Comparison of ENCODE assay signal across 8 mouse cellular contexts in genomic region chr12:69446468-69447321, GRCm38 (mm10).
DNase-seq lines count a peak whose midpoint lies in the region; ATAC-seq and TF ChIP-seq lines count a peak whose summit lies in the region.

No protein-coding gene starts in this region.

- H3K9ac ChIP-seq in lung, postnatal 0 days (replicated peaks; ENCODE audit: low read depth): no peak overlapping the region

- peak overlapping the region; percentile 83 for H3K27ac ChIP-seq in embryonic facial prominence, embryonic 10.5 days (replicated peaks)
- H3K27ac ChIP-seq in heart, embryonic 10.5 days: peak overlapping the region; percentile 74
- peak overlapping the region; percentile 88 for H3K27ac ChIP-seq in lung, postnatal 0 days (ENCODE audit: low read length)

- 0 out of 2 replicates have a peak, but pooled peaks cover under 1% of the 10 kb centered on the region for H3K27me3 ChIP-seq in embryonic facial prominence, embryonic 10.5 days (replicated peaks; ENCODE audit: low read depth, poor library complexity, severe bottlenecking)
- H3K27me3 ChIP-seq in heart, embryonic 10.5 days (ENCODE audit: insufficient read depth, poor library complexity, severe bottlenecking): no peaks in the 10 kb centered on the region
- H3K27me3 ChIP-seq in lung, postnatal 0 days (replicated peaks; ENCODE audit: insufficient read depth, low read length): no peaks in the 10 kb centered on the region

- peak overlapping the region; percentile 39 for H3K4me3 ChIP-seq in embryonic facial prominence, embryonic 10.5 days
- H3K4me3 ChIP-seq in heart, embryonic 10.5 days: peak overlapping the region; percentile 36
- H3K4me3 ChIP-seq in lung, postnatal 0 days (ENCODE audit: low read depth, low read length): peak overlapping the region; percentile 32; the same call in 1 of the 2 replicates

- H3K4me2 ChIP-seq in lung, postnatal 0 days (replicated peaks; ENCODE audit: low read depth, low read length): peak overlapping the region; percentile 46

- ATAC-seq in lung, postnatal 0 days: peak; percentile 68
- ATAC-seq in neutrophil, adult 5-6 weeks (ENCODE audit: extremely low read depth, insufficient number of reproducible peaks, low FRiP score, poor library complexity, severe bottlenecking): peak; percentile 71

- no peaks in the 10 kb centered on the region for H3K9me3 ChIP-seq in embryonic facial prominence, embryonic 10.5 days
- H3K9me3 ChIP-seq in heart, embryonic 10.5 days: no peaks in the 10 kb centered on the region
- H3K9me3 ChIP-seq in lung, postnatal 0 days (ENCODE audit: low read length): no peaks in the 10 kb centered on the region

- peaks cover 34% of the 10 kb centered on the region for H3K4me1 ChIP-seq in embryonic facial prominence, embryonic 10.5 days
- peaks cover 21% of the 10 kb centered on the region for H3K4me1 ChIP-seq in heart, embryonic 10.5 days
- peaks cover 11% of the 10 kb centered on the region; the same call in 1 of the 2 replicates for H3K4me1 ChIP-seq in lung, postnatal 0 days (ENCODE audit: insufficient read depth, low read depth, low read length)

- TF ChIP-seq CTCF in lung, postnatal 0 days (IDR thresholded peaks at IDR 0.05): no peak

- peak; percentile 38 to 54 for DNase-seq in left cerebral cortex, postnatal 14 days (ENCODE audit: low spot score in 2 of 2)
- DNase-seq in left cerebral cortex, adult 11 months (ENCODE audit: low spot score): no peak
- peak; percentile 61 for DNase-seq in embryonic facial prominence, embryonic 10.5 days (ENCODE audit: low spot score)
- no peak for DNase-seq in heart, embryonic 10.5 days (ENCODE audit: low spot score)
- DNase-seq in kidney, adult 8-10 months: peak; percentile 37 to 49
- DNase-seq in lung, postnatal 0 days (ENCODE audit: low spot score): peak; percentile 93
- peak; percentile 68 to 75 for DNase-seq in urinary bladder, adult 18-20 months (ENCODE audit: low spot score in 2 of 2)

- WGBS in embryonic facial prominence, embryonic 10.5 days: 40% methylated on average over 17 of the region's 17 CpGs
- 57% methylated on average over 17 of the region's 17 CpGs for WGBS in heart, embryonic 10.5 days
- WGBS in lung, postnatal 0 days: 16% methylated on average over 17 of the region's 17 CpGs

- TF ChIP-seq EP300 in lung, postnatal 0 days (IDR thresholded peaks at IDR 0.05): peak; percentile 54

- no peaks in the 10 kb centered on the region for H3K36me3 ChIP-seq in embryonic facial prominence, embryonic 10.5 days (replicated peaks)
- H3K36me3 ChIP-seq in heart, embryonic 10.5 days: no peaks in the 10 kb centered on the region
- H3K36me3 ChIP-seq in lung, postnatal 0 days (ENCODE audit: insufficient read depth, low read length): no peaks in the 10 kb centered on the region

- intact Hi-C loops in left cerebral cortex, postnatal 14 days (cut with DNase I): no loop called here

Comparison
In these comparisons a context has a peak if more than half of its experiments do, and no peak if none do; other contexts are left out.
1. DNase-seq: peak in left cerebral cortex, postnatal 14 days (2 of 2), embryonic facial prominence, embryonic 10.5 days (single experiment), kidney, adult 8-10 months (2 of 2), lung, postnatal 0 days (single experiment) and urinary bladder, adult 18-20 months (2 of 2); none in left cerebral cortex, adult 11 months (single experiment) and heart, embryonic 10.5 days (single experiment).
2. Peak in every context shown above with its lines, with median percentiles within 50 percentile points of each other: H3K27ac ChIP-seq and H3K4me3 ChIP-seq.